Mouse (Mus musculus) CH12.LX (cell line): ENCODE data around the gene Lysmd1. TPM values are rescaled to one million over a fixed set of nuclear protein-coding genes. Genes with fewer than 3 reads are reported as not detected.

ENCODE experiments used
- DNase-seq: peaks from one replicate; pipeline ENCODE4 v3.0.0-alpha.2; 2013; ENCODE audit errors: extremely low read depth
- H3K27ac ChIP-seq: 2 replicates; pipeline ENCODE4 v1.5.1; 2012; ENCODE audit warnings: low read depth, mild to moderate bottlenecking, control low read depth, moderate library complexity; ENCODE audit not compliant: insufficient read depth
- H3K27me3 ChIP-seq: replicated peaks from 2 replicates; pipeline ENCODE3; 2012; ENCODE audit warnings: inconsistent platforms
- H3K36me3 ChIP-seq, 2 experiments: replicated peaks in 1 of 2; 2 replicates each; pipeline versions ENCODE3 to v1.6.1; 2012; ENCODE audit warnings: inconsistent platforms in 1 of 2, low read length in 1 of 2, mild to moderate bottlenecking in 1 of 2, mixed read lengths in 1 of 2, moderate library complexity in 1 of 2; ENCODE audit not compliant: control insufficient read depth in 1 of 2, insufficient read depth in 1 of 2
- H3K4me1 ChIP-seq, 2 experiments: 2 replicates each; pipeline ENCODE4 v1.6.1; 2012; ENCODE audit warnings: inconsistent platforms in 1 of 2, moderate library complexity in 1 of 2; ENCODE audit not compliant: insufficient read depth in 2 of 2, control insufficient read depth in 1 of 2
- H3K4me2 ChIP-seq: 2 replicates; pipeline ENCODE4 v1.6.1; 2012; ENCODE audit warnings: low read depth, mild to moderate bottlenecking, control low read depth; ENCODE audit not compliant: poor library complexity, insufficient read depth, severe bottlenecking
- H3K4me3 ChIP-seq, 3 experiments: fragments of 150-350 bp in 1 of 3; sonication (generic) in 1 of 3; replicated peaks in 1 of 3; 2 replicates each; pipeline versions ENCODE3 to v1.5.1; 2011 to 2012; ENCODE audit warnings: low read depth in 2 of 3, low read length in 2 of 3, mild to moderate bottlenecking in 2 of 3, moderate library complexity in 2 of 3, control low read depth in 1 of 3, improper control_type of control experiment in 1 of 3, inconsistent platforms in 1 of 3, mixed read lengths in 1 of 3; ENCODE audit not compliant: poor library complexity in 1 of 3
- H3K79me2 ChIP-seq: replicated peaks from 2 replicates; pipeline ENCODE4 v1.6.1; 2012; ENCODE audit warnings: mild to moderate bottlenecking, moderate library complexity; ENCODE audit not compliant: control insufficient read depth, poor library complexity, insufficient read depth, severe bottlenecking; ENCODE audit errors: extremely low read depth
- H3K9ac ChIP-seq: 2 replicates; pipeline ENCODE4 v1.6.1; 2012; ENCODE audit warnings: low read depth, mild to moderate bottlenecking, control low read depth, moderate library complexity; ENCODE audit not compliant: insufficient read depth
- H3K9me3 ChIP-seq: replicated peaks from 2 replicates; pipeline ENCODE3; 2012; ENCODE audit warnings: low read length, inconsistent platforms, mixed read lengths
- BHLHE40 ChIP-seq: IDR thresholded peaks from 2 replicates; pipeline ENCODE4 v1.6.1; 2011; ENCODE audit warnings: mild to moderate bottlenecking, low read depth, low read length, improper control_type of control experiment
- CHD1 ChIP-seq: IDR thresholded peaks from 2 replicates; pipeline ENCODE4 v1.6.1; 2012; ENCODE audit warnings: low read depth, low read length, improper control_type of control experiment, inconsistent platforms
- CHD2 ChIP-seq: IDR thresholded peaks from 2 replicates; pipeline ENCODE4 v1.6.1; 2011; ENCODE audit warnings: low read length, improper control_type of control experiment
- E2F4 ChIP-seq: IDR thresholded peaks from 2 replicates; pipeline ENCODE4 v1.6.1; 2011; ENCODE audit warnings: low read depth, low read length, improper control_type of control experiment; ENCODE audit not compliant: insufficient replicate concordance
- EP300 ChIP-seq: IDR thresholded peaks from 2 replicates; pipeline ENCODE4 v1.6.1; 2011; ENCODE audit warnings: low read length, improper control_type of control experiment
- ETS1 ChIP-seq: conservative IDR thresholded peaks from 2 replicates; pipeline ENCODE4 v1.6.1; 2012; ENCODE audit warnings: low read depth, mild to moderate bottlenecking, inconsistent platforms, low read length, improper control_type of control experiment, moderate library complexity
- MAFK ChIP-seq: IDR thresholded peaks from 2 replicates; pipeline ENCODE4 v1.6.1; 2011; ENCODE audit warnings: low read length, improper control_type of control experiment; ENCODE audit not compliant: insufficient replicate concordance
- MAX ChIP-seq: IDR thresholded peaks from 2 replicates; pipeline ENCODE4 v1.6.1; 2011; ENCODE audit warnings: low read length, improper control_type of control experiment
- MAZ ChIP-seq: IDR thresholded peaks from 2 replicates; pipeline ENCODE4 v1.6.1; 2012; ENCODE audit warnings: low read depth, mild to moderate bottlenecking, inconsistent platforms, low read length, improper control_type of control experiment, moderate library complexity
- MEF2A ChIP-seq: IDR thresholded peaks from 2 replicates; pipeline ENCODE4 v1.6.1; 2014; ENCODE audit warnings: low read depth, mild to moderate bottlenecking, inconsistent platforms, low read length, improper control_type of control experiment, borderline replicate concordance
- MXI1 ChIP-seq: IDR thresholded peaks from 2 replicates; pipeline ENCODE4 v1.6.1; 2011; ENCODE audit warnings: mild to moderate bottlenecking, low read depth, low read length, improper control_type of control experiment
- MYC ChIP-seq: IDR thresholded peaks from 2 replicates; pipeline ENCODE4 v1.6.1; 2011; ENCODE audit warnings: low read depth, mild to moderate bottlenecking, improper control_type of control experiment, low read length
- NRF1 ChIP-seq: IDR thresholded peaks from 2 replicates; pipeline ENCODE4 v1.6.1; 2014; ENCODE audit warnings: low read depth, mild to moderate bottlenecking, inconsistent platforms, low read length, improper control_type of control experiment, moderate library complexity
- PAX5 ChIP-seq: IDR thresholded peaks from 2 replicates; pipeline ENCODE4 v1.6.1; 2012; ENCODE audit warnings: low read length, inconsistent platforms, mixed read lengths
- POLR2A ChIP-seq: IDR thresholded peaks from 2 replicates; pipeline ENCODE4 v1.6.1; 2011; ENCODE audit warnings: low read depth, mild to moderate bottlenecking, improper control_type of control experiment, low read length
- POLR2AphosphoS2 ChIP-seq: IDR thresholded peaks from 2 replicates; pipeline ENCODE4 v1.6.1; 2011; ENCODE audit warnings: low read depth, low read length, improper control_type of control experiment
- RAD21 ChIP-seq: IDR thresholded peaks from 2 replicates; pipeline ENCODE4 v1.6.1; 2011; ENCODE audit warnings: low read depth, mild to moderate bottlenecking, low read length, improper control_type of control experiment, moderate library complexity
- SMC3 ChIP-seq: IDR thresholded peaks from 2 replicates; pipeline ENCODE4 v1.6.1; 2011; ENCODE audit warnings: low read depth, low read length, improper control_type of control experiment
- TCF12 ChIP-seq: IDR thresholded peaks from 2 replicates; pipeline ENCODE4 v1.6.1; 2014; ENCODE audit warnings: low read depth, mild to moderate bottlenecking, inconsistent platforms, low read length, improper control_type of control experiment
- ZC3H11A ChIP-seq: IDR thresholded peaks from 2 replicates; pipeline ENCODE4 v1.6.1; 2012; ENCODE audit warnings: low read depth, mild to moderate bottlenecking, inconsistent platforms, low read length, improper control_type of control experiment
- ZKSCAN1 ChIP-seq: IDR thresholded peaks from 2 replicates; pipeline ENCODE4 v1.6.1; 2012; ENCODE audit warnings: low read depth, inconsistent platforms, low read length, improper control_type of control experiment, borderline replicate concordance
- ZNF384 ChIP-seq: IDR thresholded peaks from 2 replicates; pipeline ENCODE4 v1.6.1; 2012; ENCODE audit warnings: low read depth, low read length, improper control_type of control experiment, inconsistent platforms
- dilution Hi-C: fragments of 300-500 bp; cut with MboI; formaldehyde crosslinking; loops from 2 replicates; pipeline ENCODE4 v1.14.3; 2020; ENCODE audit warnings: low sequenced_read_pairs; ENCODE audit not compliant: extremely low pct_unique_long_range_greater_than_20kb, extremely low pct_ligation_motif_present
- in situ Hi-C: fragments of 300-500 bp; cut with MboI; formaldehyde crosslinking; loops from 3 replicates; pipeline ENCODE4 v1.14.3; 2019; ENCODE audit warnings: low sequenced_read_pairs, low pct_ligation_motif_present, low pct_unique_long_range_greater_than_20kb, mixed read lengths
- polyA plus RNA-seq: library from polyadenylated mRNA; unstranded; fragments of >175 nt; gene quantifications from 2 replicates; pipeline ENCODE4 v1.2.1, GENCODE M21; 2012; ENCODE audit warnings: low read depth; ENCODE audit not compliant: insufficient read length
- total RNA-seq, 2 experiments: library from RNA; depleted of rRNA; stranded (reverse); fragments of 300-350 nt in 1 of 2; fragments of >200 nt in 1 of 2; gene quantifications; 2 replicates each; pipeline ENCODE4 v1.2.3; 2012 to 2014

The Lysmd1 gene
- total and polyA plus RNA-seq, 3 experiments = 8.1 to 13.6 (median 11.6) TPM

DNA sequence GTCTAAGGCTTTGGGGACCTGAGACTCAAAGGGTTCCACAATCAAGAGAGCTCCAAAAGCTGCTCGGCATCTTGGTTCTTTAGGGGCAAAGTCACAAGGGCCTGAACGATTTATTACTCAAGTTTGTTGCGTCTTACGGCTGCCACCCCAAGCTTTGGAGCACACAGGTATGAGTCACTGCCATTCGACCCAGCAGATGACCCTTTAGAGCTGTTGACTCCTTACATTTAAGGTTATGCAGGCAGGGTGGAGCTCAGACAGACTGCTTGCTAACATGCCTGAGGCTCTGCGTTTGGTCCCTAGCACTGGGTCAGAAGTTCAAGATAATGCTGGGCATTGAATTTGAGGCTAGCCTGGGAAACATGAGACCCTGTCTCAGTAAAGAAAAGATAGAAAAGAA is 43.7 kb downstream of the Lysmd1 start:
- in situ Hi-C loops = no loop called here

DNA sequence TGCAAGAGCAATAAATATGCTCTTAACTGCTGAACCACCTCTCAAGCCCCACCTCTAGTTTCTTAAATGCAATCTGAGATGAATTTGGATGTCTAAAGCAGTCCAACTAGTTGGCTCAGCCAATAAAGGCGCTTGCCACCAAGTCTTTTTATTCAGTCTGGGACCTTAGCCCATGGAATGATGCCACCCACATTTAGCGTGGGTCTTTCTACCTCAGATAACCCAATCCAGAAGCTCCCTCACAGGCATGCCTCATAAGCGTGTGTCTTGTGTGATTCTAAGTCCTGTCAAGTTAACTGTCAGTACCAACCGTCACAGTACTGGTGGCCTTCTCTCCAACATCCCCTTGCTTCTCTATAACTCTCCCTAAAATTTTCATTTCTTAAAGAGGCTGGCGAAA is 45.1 kb downstream of the Lysmd1 start:
- no peak overlapping the region for H3K27ac ChIP-seq
- peaks cover 6 to 23% of the 10 kb centered on the region in 2 experiments; a peak in 2 of 4 replicates for H3K4me1 ChIP-seq
- peaks cover 2% of the 10 kb centered on the region for H3K9me3 ChIP-seq
- H3K79me2 ChIP-seq = no peaks in the 10 kb centered on the region
- no peak overlapping the region for H3K4me3 ChIP-seq
- no peak overlapping the region for H3K4me2 ChIP-seq
- in situ Hi-C loops (no loop called here), dilution Hi-C loops (no loop called here)
- H3K36me3 ChIP-seq = peaks cover 4 to 32% of the 10 kb centered on the region in 2 experiments
- no peak overlapping the region for H3K9ac ChIP-seq
- DNase-seq = no peak
- H3K27me3 ChIP-seq = no peaks in the 10 kb centered on the region
- TF ChIP-seq CHD2 (no peak), MAX (no peak), MAFK (no peak), NRF1 (no peak), BHLHE40 (no peak)

More for the DNA sequence above, 43.7 kb downstream of the Lysmd1 start:
- dilution Hi-C loops = no loop called here
- Histone ChIP-seq H3K9me3 (peaks cover 7% of the 10 kb centered on the region), H3K36me3 (peaks cover 4 to 19% of the 10 kb centered on the region in 2 experiments), H3K4me2 (no peak overlapping the region), H3K4me3 (no peak overlapping the region), H3K27ac (no peak overlapping the region), H3K27me3 (no peaks in the 10 kb centered on the region), H3K4me1 (peaks cover 6 to 23% of the 10 kb centered on the region in 2 experiments; a peak in 2 of 4 replicates), H3K79me2 (no peaks in the 10 kb centered on the region), H3K9ac (no peak overlapping the region)
- TF ChIP-seq MAX = no peak
- no peak for TF ChIP-seq POLR2A
- no peak for TF ChIP-seq E2F4
- no peak for TF ChIP-seq RAD21
- TF ChIP-seq MXI1 = no peak
- no peak for TF ChIP-seq MAZ
- no peak for TF ChIP-seq ZNF384
- no peak for TF ChIP-seq ZKSCAN1
- no peak for TF ChIP-seq EP300
- TF ChIP-seq SMC3 = no peak
- no peak for TF ChIP-seq MYC
- no peak for TF ChIP-seq MAFK
- TF ChIP-seq PAX5 = no peak
- TF ChIP-seq ZC3H11A = no peak
- no peak for TF ChIP-seq ETS1
- no peak for TF ChIP-seq BHLHE40
- no peak for TF ChIP-seq CHD1
- no peak for TF ChIP-seq MEF2A
- TF ChIP-seq POLR2AphosphoS2 = no peak
- TF ChIP-seq TCF12 = no peak
- DNase-seq = no peak
